4 mouse cellular contexts compared by ENCODE assay signal in the genomic region with DNA sequence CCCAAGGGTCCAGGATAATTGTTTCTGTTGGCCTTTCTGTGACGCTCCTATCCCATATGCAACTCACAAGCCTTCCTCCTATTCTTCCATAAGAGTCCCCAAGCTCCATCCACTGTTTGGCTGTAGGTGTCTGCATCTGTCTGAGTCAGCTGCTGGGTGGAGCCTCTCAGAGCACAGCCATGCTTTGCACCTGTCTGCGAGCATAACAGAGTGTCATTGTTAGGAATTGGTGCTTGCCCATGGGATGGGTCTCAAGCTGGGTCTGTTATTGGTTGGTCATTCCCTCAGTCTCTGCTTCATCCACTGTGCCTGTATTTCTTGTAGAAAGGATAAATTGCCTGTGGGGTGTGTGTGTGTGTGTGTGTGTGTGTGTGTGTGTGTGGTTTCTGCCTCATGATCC.
DNase-seq lines count a peak whose midpoint lies in the region; ATAC-seq and TF ChIP-seq lines count a peak whose summit lies in the region.
"Not testable (repeated sequence)": the region's sequence is repeated elsewhere in the genome, so short reads cannot be mapped to it uniquely, and the experiment has no call there.

No protein-coding gene starts in this region.

- H3K9me3 ChIP-seq in embryonic facial prominence, embryonic 13.5 days; midbrain, embryonic 12.5 days: not testable (repeated sequence)

- not testable (repeated sequence) for ATAC-seq in embryonic facial prominence, embryonic 13.5 days (ENCODE audit: insufficient number of reproducible peaks, insufficient read depth, low FRiP score, low TSS enrichment, low read depth)
- ATAC-seq in midbrain, embryonic 12.5 days (ENCODE audit: low FRiP score, low read depth) = peak; percentile 23; the same call in 1 of the 2 replicates

- 0 out of 2 replicates have a peak overlapping the region, but pooled peaks have one; percentile 48 for H3K27ac ChIP-seq in embryonic facial prominence, embryonic 13.5 days
- H3K27ac ChIP-seq in midbrain, embryonic 12.5 days (replicated peaks) = not testable (repeated sequence)

- H3K4me1 ChIP-seq in embryonic facial prominence, embryonic 13.5 days = peaks cover 37% of the 10 kb centered on the region
- not testable (repeated sequence) for H3K4me1 ChIP-seq in midbrain, embryonic 12.5 days

- H3K27me3 ChIP-seq in embryonic facial prominence, embryonic 13.5 days; midbrain, embryonic 12.5 days; myocyte (ENCODE audit: control insufficient read depth, insufficient read depth, insufficient read length): not testable (repeated sequence)

- not testable (repeated sequence) for H3K79me2 ChIP-seq in myocyte (ENCODE audit: control insufficient read depth, insufficient read depth)

- WGBS in embryonic facial prominence, embryonic 13.5 days = 82% methylated on average over 2 of the region's 2 CpGs
- 90% methylated on average over 2 of the region's 2 CpGs for WGBS in midbrain, embryonic 12.5 days

- TF ChIP-seq POLR2A in myocyte (IDR thresholded peaks at IDR 0.05; ENCODE audit: insufficient read length, low read depth) = not testable (repeated sequence)

- not testable (repeated sequence) for H3ac ChIP-seq in myocyte (ENCODE audit: control insufficient read depth, insufficient read length)

- H3K9ac ChIP-seq in embryonic facial prominence, embryonic 13.5 days; midbrain, embryonic 12.5 days (replicated peaks): not testable (repeated sequence)

- DNase-seq in retina, postnatal 1 day = peak; percentile 20

- H3K4me2 ChIP-seq in embryonic facial prominence, embryonic 13.5 days; midbrain, embryonic 12.5 days (replicated peaks); myocyte (ENCODE audit: low read depth): not testable (repeated sequence)

- H3K4me3 ChIP-seq in embryonic facial prominence, embryonic 13.5 days; midbrain, embryonic 12.5 days; myocyte: not testable (repeated sequence)

- H3K36me3 ChIP-seq in embryonic facial prominence, embryonic 13.5 days; midbrain, embryonic 12.5 days; myocyte (ENCODE audit: control insufficient read depth, insufficient read depth): not testable (repeated sequence)

TF ChIP-seq in myocyte, 11 proteins besides CTCF, POLR2A, EP300 and RAD21:
- peak in 2 of 3 experiments; percentile 5 to 38 for TF ChIP-seq MYOG (IDR thresholded peaks at IDR 0.05; ENCODE audit: control insufficient read depth in 1 of 3, insufficient read depth in 1 of 3, insufficient read length in 2 of 3, low read depth in 2 of 3)
- TF ChIP-seq MYOD1 (IDR thresholded peaks at IDR 0.05; ENCODE audit: control insufficient read depth in 1 of 3, insufficient read length in 2 of 3, low read depth in 2 of 3) = peak in 2 of 3 experiments; percentile 57 to 88
TF ChIP-seq in myocyte: peak in this region for 2; not testable (repeated sequence) for 9.
